Mouse (Mus musculus): ENCODE measurements around the gene Foxp1. TPM values are rescaled to one million over a fixed set of nuclear protein-coding genes. Genes with fewer than 3 reads are reported as not detected.

Gene Foxp1
- polyA plus RNA-seq, 1 experiment = 68.1 TPM

- DNase-seq (ENCODE audit: low read depth) = no peak
- TF ChIP-seq POLR2A (IDR thresholded peaks at IDR 0.05; ENCODE audit: borderline replicate concordance, extremely low read depth, insufficient read depth, insufficient read length, poor library complexity, severe bottlenecking) (no peak), CTCF (IDR thresholded peaks at IDR 0.05; ENCODE audit: borderline replicate concordance, extremely low read depth, insufficient read depth, insufficient read length) (no peak)
These were observed 247.9 kb downstream of the Foxp1 start for GRCm38 (mm10) chr6:99274667-99275066.

DNA sequence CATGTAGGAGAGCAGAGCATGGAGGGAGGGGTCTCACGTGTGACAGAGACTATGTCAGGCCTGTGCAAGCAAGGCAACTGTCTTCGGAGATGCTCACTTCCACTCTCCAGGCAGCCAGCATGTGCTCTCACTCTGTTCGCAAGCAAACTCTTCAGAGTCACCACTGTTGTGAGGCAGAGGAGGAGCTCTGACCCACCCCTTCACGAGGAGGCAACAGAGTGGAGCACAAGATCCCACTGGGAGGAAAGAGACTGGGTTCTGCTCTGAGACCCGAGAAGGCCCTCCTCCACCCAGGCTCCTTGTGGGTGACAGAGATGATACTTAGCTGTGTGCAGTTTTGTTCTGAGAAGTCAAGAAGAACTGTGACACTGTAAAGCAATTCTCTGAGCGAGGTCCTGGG lies 248.3 kb downstream of the Foxp1 start:
- TF ChIP-seq POLR2A (IDR thresholded peaks at IDR 0.05; ENCODE audit: borderline replicate concordance, extremely low read depth, insufficient read depth, insufficient read length, poor library complexity, severe bottlenecking) (no peak), CTCF (IDR thresholded peaks at IDR 0.05; ENCODE audit: borderline replicate concordance, extremely low read depth, insufficient read depth, insufficient read length) (no peak)
- DNase-seq (ENCODE audit: low read depth) = no peak

GRCm38 (mm10) chr6:99273177-99273576 lies 249.3 kb downstream of the Foxp1 start:
- TF ChIP-seq CTCF (IDR thresholded peaks at IDR 0.05; ENCODE audit: borderline replicate concordance, extremely low read depth, insufficient read depth, insufficient read length) = no peak
- no peak for TF ChIP-seq POLR2A (IDR thresholded peaks at IDR 0.05; ENCODE audit: borderline replicate concordance, extremely low read depth, insufficient read depth, insufficient read length, poor library complexity, severe bottlenecking)
- DNase-seq (ENCODE audit: low read depth) = no peak

- no peak for DNase-seq (ENCODE audit: low read depth)
- TF ChIP-seq POLR2A (IDR thresholded peaks at IDR 0.05; ENCODE audit: borderline replicate concordance, extremely low read depth, insufficient read depth, insufficient read length, poor library complexity, severe bottlenecking) = no peak
- TF ChIP-seq CTCF (IDR thresholded peaks at IDR 0.05; ENCODE audit: borderline replicate concordance, extremely low read depth, insufficient read depth, insufficient read length) = no peak
These were observed 250.3 kb downstream of the Foxp1 start for GRCm38 (mm10) chr6:99272174-99272573.

- no peak for DNase-seq (ENCODE audit: low read depth)
- no peak for TF ChIP-seq POLR2A (IDR thresholded peaks at IDR 0.05; ENCODE audit: borderline replicate concordance, extremely low read depth, insufficient read depth, insufficient read length, poor library complexity, severe bottlenecking)
- no peak for TF ChIP-seq CTCF (IDR thresholded peaks at IDR 0.05; ENCODE audit: borderline replicate concordance, extremely low read depth, insufficient read depth, insufficient read length)
These were observed 250.8 kb downstream of the Foxp1 start for GRCm38 (mm10) chr6:99271741-99272140.

DNA sequence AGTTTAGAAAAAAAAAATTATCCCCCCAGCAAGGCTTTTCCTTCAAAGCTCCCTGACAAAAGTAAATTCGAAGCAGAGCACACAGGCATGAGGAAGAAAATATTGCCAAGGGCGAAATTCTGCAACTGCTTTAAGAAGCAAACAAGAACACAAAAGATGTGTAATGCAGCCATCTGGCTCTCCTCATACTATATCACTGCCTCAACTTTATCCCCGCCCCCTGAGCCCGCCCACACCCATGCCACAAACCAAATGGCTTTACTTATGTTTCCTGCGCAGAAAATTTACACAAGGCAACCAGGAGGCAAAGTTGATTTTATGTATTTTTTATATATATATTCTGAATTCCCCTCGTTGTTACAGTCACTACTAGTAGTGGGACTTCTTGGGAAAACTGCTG lies 252.6 kb downstream of the Foxp1 start:
- DNase-seq (ENCODE audit: low read depth) = peak; percentile 48
- TF ChIP-seq CTCF (IDR thresholded peaks at IDR 0.05; ENCODE audit: borderline replicate concordance, extremely low read depth, insufficient read depth, insufficient read length) (no peak), POLR2A (IDR thresholded peaks at IDR 0.05; ENCODE audit: borderline replicate concordance, extremely low read depth, insufficient read depth, insufficient read length, poor library complexity, severe bottlenecking) (no peak)

GRCm38 (mm10) chr6:99268171-99269061 lies 254.1 kb downstream of the Foxp1 start:
- peak; percentile 70 for DNase-seq (ENCODE audit: low read depth)

GRCm38 (mm10) chr6:99265945-99266656 lies 256.4 kb downstream of the Foxp1 start:
- DNase-seq (ENCODE audit: low read depth) = peak; percentile 70
- no peak for TF ChIP-seq CTCF (IDR thresholded peaks at IDR 0.05; ENCODE audit: borderline replicate concordance, extremely low read depth, insufficient read depth, insufficient read length)
- TF ChIP-seq POLR2A (IDR thresholded peaks at IDR 0.05; ENCODE audit: borderline replicate concordance, extremely low read depth, insufficient read depth, insufficient read length, poor library complexity, severe bottlenecking) = no peak

More at GRCm38 (mm10) chr6:99268171-99269061, 254.1 kb downstream of the Foxp1 start:
- TF ChIP-seq POLR2A (IDR thresholded peaks at IDR 0.05; ENCODE audit: borderline replicate concordance, extremely low read depth, insufficient read depth, insufficient read length, poor library complexity, severe bottlenecking) = no peak
- TF ChIP-seq CTCF (IDR thresholded peaks at IDR 0.05; ENCODE audit: borderline replicate concordance, extremely low read depth, insufficient read depth, insufficient read length) = no peak

DNA sequence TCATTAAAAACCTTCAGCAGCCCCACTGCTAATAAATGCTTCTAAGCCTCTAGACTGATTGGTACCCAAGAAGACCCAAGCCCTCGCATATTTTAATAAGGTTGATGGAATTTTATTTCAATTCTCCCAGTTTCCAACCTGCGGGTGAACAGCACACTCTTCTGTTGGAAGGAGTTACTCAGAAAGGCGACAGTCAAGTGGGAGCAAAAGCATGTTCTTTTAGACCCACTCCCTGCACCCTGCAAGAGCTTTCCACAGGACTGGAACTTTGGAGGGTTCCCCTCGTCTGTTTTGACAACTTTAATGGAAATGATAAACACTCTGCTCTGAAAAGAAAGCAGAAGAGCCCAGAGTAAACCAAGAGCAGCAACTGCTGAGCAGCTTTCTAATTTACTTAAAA lies 257.3 kb downstream of the Foxp1 start:
- TF ChIP-seq POLR2A (IDR thresholded peaks at IDR 0.05; ENCODE audit: borderline replicate concordance, extremely low read depth, insufficient read depth, insufficient read length, poor library complexity, severe bottlenecking) = no peak
- TF ChIP-seq CTCF (IDR thresholded peaks at IDR 0.05; ENCODE audit: borderline replicate concordance, extremely low read depth, insufficient read depth, insufficient read length) = peak; percentile 34; the same call in 1 of the 2 replicates
- peak; percentile 65 for DNase-seq (ENCODE audit: low read depth)

DNA sequence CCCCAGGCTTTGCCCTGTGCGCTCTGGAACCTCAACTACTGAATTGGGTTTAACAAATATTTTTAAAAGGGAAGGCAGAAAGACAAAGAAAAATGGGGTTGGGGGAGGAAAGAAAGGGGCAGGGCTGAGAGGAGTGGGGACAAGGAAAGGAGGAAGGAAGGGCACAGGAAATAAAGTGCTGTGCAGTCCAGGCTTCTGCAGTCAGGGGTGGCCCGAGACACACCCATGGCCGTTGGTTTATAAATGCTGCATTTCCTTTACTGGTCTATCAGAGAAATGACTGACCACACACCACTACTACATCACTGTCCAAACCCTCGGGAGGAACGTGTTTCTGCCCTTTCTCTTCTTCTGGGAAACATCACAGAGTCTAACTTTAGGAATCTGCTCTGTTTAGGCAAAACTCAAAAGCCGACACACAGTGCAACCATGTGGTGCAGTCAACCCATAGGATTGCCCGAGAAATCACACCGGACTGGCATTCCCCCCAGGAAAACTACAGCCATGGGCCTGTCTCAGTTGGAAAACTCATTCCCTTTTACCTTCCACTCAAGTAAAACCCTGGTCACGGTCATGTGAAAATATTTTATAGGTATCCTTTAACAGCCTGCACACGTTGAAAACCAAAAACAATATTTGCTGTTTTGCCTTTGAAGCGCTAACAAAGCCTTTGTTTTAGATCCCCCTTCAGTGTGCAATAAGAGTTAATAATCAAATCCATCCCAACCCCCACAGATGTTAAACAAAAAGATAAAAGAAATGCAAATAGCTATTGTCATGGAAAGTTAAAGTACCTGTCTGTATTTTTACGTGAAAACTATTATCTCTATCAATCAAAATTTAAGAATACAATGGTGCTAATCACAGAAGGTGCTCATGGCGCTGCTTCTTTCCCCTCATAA lies 258.1 kb downstream of the Foxp1 start:
- peak; percentile 28 for DNase-seq (ENCODE audit: low read depth)
- TF ChIP-seq POLR2A (IDR thresholded peaks at IDR 0.05; ENCODE audit: borderline replicate concordance, extremely low read depth, insufficient read depth, insufficient read length, poor library complexity, severe bottlenecking) (no peak), CTCF (IDR thresholded peaks at IDR 0.05; ENCODE audit: borderline replicate concordance, extremely low read depth, insufficient read depth, insufficient read length) (no peak)

- no peak for TF ChIP-seq CTCF (IDR thresholded peaks at IDR 0.05; ENCODE audit: borderline replicate concordance, extremely low read depth, insufficient read depth, insufficient read length)
- no peak for TF ChIP-seq POLR2A (IDR thresholded peaks at IDR 0.05; ENCODE audit: borderline replicate concordance, extremely low read depth, insufficient read depth, insufficient read length, poor library complexity, severe bottlenecking)
- DNase-seq (ENCODE audit: low read depth) = no peak
These were observed 258.7 kb downstream of the Foxp1 start for GRCm38 (mm10) chr6:99263886-99264185.

All from brain, embryonic 14.5 days (tissue).